Mouse (Mus musculus): ENCODE data around the gene Cped1. TPM values are rescaled to one million over a fixed set of nuclear protein-coding genes. Genes with fewer than 3 reads are reported as not detected.
"Not testable (repeated sequence)": the region's sequence is repeated elsewhere in the genome, so short reads cannot be mapped to it uniquely, and the experiment has no call there.

The Cped1 gene
- total RNA-seq, 2 experiments from 2014 or later, result 20.8 to 26.4 TPM

- DNase-seq (ENCODE audit: low spot score), result no peak
These were observed 40.1 kb downstream of the Cped1 start for GRCm38 (mm10) chr6:22025584-22026357.

GRCm38 (mm10) chr6:22026358-22026673 lies 40.6 kb downstream of the Cped1 start:
- DNase-seq (ENCODE audit: low spot score), result no peak

- DNase-seq (ENCODE audit: low spot score), result no peak
These were observed 41.3 kb downstream of the Cped1 start for GRCm38 (mm10) chr6:22026761-22027594.

GRCm38 (mm10) chr6:22027854-22028253 lies 42.1 kb downstream of the Cped1 start:
- DNase-seq (ENCODE audit: low spot score), result no peak

DNA sequence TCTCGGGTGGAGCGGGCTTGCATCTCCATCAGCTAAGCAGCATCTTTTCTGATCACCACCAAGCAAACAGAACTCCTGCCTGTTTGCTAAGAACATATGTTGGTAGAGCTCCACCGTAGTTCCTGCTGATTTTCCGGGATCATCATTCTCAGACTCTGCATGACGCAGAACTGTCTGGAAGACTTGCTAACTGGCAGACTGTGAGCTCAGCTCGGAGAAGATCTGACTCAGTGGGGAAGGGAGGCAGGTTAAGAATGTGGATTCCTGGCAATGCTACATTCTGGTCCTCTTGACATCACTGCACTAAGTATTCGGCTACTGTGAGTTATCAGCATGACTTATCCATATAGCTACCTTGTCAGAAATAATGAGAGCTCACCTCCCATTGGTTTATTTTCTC lies 44.7 kb downstream of the Cped1 start:
- DNase-seq (ENCODE audit: low spot score), result no peak

GRCm38 (mm10) chr6:22033188-22033587 lies 47.5 kb downstream of the Cped1 start:
- DNase-seq (ENCODE audit: low spot score), result no peak

DNA sequence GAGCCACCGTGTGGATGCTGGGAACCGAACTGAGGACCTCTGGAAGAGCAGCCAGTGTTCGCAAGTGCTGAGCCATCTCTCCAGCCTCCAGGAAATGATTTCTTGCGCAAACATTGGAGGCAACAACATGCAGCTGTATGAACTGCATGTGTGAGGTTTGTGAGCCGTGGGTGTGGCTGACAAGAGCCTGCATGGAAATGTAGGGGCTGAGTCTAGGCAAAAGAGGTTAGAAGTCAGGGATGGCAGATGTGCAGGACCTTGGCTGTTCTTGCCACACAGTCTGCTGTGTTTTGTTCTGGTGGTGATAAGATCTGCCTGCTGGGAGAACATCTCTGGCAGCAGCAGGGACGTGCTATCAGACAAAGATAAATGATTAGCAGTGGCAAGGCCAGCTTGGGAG lies 49.7 kb downstream of the Cped1 start:
- DNase-seq (ENCODE audit: low spot score), result no peak

- no peak for DNase-seq (ENCODE audit: low spot score)
These were observed 50.2 kb downstream of the Cped1 start for GRCm38 (mm10) chr6:22035895-22036294.

DNA sequence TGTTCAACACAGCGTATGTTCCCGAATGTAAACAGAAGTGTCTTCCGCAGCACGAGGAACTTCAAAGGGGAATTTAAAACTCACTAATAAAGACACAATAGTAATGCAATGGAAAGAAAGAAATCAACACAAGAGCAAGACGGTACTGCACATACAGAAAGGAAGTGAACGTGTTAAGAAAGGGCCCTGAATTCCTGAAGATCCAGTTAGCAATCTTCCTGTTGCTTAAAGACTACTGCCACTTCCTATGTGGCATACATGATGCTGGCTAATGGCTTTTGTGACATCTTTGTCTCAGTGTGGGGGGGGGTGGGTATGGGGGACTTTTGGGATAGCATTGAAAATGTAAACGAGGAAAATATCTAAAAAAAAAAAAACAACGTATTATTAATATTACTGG lies 50.7 kb downstream of the Cped1 start:
- no peak for DNase-seq (ENCODE audit: low spot score)

DNA sequence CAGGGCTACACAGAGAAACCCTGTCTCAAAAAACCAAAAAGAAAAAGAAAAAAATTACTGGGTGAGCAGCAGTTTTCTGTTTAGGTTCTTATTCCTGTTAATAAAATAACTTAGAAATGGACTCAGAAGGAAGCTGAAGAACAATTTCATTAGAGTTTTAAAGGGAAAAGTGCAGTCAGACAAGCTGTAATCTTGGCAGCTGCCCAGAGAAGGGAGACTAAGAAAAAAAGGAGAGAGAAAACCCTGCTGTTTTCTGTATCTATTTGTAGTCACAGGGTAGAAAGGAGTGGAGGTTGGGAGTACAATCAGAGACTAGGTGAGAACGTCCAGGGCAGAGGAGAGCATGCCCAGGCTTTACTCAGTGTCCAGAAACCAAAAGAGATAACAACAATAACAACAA lies 51.2 kb downstream of the Cped1 start:
- DNase-seq (ENCODE audit: low spot score), result no peak

DNA sequence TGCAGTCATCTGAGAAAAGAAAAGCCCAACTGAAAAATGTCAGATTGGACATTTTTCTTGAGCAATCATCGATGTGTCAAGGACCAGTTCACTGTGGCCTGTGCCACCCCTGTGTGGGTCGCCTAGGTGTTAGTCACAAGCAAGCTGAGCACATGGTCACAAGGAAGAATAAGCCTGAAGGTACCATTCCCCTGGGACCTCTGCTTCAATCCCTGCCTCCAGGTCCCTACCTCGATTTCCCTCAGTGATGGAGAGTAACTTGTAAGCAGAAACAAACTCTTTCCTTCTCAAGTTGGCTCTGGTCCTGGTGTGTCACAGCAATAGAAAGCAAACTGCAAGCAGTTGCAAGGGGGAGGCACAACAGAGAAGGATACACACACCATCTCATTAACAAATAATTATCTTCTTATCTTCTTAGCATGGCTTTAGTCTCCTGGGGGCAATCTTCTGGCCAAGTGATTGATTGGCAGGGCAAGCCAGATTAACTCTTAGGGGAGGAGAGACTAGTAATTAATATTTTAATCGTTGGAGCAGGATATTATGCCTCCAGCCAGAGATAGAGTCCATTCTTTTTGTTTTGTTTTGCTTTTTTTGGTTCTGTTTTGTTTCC lies 51.8 kb downstream of the Cped1 start:
- DNase-seq (ENCODE audit: low spot score), result no peak

DNA sequence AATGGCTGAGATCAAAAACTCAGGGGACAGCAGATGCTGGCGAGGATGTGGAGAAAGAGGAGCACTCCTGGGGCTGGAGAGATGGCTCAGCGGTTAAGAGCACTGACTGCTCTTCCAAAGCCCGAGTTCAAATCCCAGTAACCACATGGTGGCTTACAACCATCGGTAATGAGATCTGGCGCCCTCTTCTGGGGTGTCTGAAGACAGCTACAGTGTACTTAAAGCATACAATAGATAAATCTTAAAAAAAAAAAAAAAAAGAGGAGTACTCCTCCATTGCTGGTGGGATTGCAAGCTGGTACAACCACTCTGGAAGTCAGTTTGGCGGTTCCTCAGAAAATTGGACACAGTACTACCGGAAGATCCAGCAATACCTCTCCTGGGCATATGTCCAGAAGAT lies 54.0 kb downstream of the Cped1 start:
- DNase-seq (ENCODE audit: low spot score), result not testable (repeated sequence)

- peak; percentile 26 for DNase-seq (ENCODE audit: low spot score)
These were observed 59.3 kb downstream of the Cped1 start for GRCm38 (mm10) chr6:22044880-22045605.

- DNase-seq (ENCODE audit: low spot score), result no peak
These were observed 61.4 kb downstream of the Cped1 start for GRCm38 (mm10) chr6:22047101-22047500.

DNA sequence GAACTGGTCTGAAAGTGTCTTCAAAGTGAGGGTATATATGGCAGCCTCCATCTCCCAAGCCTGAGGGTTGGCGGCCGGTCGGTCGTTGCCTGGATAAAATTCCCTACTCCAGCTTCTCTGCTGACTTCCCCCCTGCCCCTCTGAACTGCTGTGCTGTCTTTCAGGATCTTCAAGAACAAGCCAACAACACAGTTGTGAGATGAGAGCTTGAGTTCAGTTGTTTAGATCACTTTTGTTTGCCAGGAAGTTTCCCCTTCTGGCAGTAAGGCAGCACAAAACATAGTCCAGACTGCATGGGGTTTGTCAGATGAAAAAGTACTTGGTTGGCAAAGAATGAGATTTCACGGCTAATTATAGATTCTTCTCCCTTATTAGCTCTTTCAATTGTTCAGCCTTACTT lies 63.4 kb downstream of the Cped1 start:
- no peak for DNase-seq (ENCODE audit: low spot score)

GRCm38 (mm10) chr6:22051526-22051925 lies 65.8 kb downstream of the Cped1 start:
- no peak for DNase-seq (ENCODE audit: low spot score)

DNA sequence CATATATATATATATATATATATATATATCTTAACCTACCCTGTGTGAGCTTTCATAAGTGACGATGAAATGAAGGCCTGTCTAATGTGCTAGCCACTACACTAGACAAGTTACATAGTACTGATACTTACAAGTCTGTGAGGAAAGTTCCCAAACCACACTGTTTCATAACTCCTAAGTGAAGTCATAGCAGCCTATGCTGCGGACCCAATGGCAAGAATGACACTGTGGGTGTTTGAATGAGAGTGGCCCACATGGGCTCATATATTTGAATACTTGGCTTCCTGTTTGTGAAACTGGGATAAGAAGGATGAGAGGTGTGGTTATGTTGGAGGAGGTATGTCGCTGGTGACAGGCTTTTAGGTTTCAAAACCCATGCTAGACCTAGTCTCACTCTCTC lies 67.3 kb downstream of the Cped1 start:
- no peak for DNase-seq (ENCODE audit: low spot score)

DNA sequence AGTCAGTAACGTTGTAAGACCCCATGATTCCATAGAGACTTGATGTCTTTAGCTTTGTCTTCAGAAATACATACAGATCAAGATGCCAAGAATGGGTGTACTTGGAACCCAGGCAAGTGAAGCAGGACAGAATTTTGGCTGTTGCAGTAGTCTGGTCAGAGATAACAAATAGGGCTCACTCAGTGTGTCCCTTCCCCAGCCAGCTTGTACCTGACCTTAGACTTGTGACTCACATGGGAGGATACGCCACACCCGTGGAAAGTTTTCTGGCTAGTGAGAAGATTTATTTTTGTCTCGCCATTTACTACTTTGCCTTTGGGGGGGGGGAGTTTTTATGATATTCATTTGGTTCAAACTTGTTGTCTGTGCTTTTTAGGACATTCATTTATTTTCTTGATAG lies 78.6 kb downstream of the Cped1 start:
- DNase-seq (ENCODE audit: low spot score), result peak; percentile 78

- DNase-seq (ENCODE audit: low spot score), result no peak
These were observed 85.0 kb downstream of the Cped1 start for GRCm38 (mm10) chr6:22070603-22071322.

- no peak for DNase-seq (ENCODE audit: low spot score)
These were observed 85.7 kb downstream of the Cped1 start for GRCm38 (mm10) chr6:22071323-22071840.

GRCm38 (mm10) chr6:22072737-22073136 lies 87.0 kb downstream of the Cped1 start:
- no peak for DNase-seq (ENCODE audit: low spot score)

All from gastrocnemius, adult 18-20 months (tissue).